ENCODE assay signal across 16 mouse cellular contexts in genomic region chr12:107975479-107975896, GRCm38 (mm10). TPM values are rescaled to one million over a fixed set of nuclear protein-coding genes. Genes with fewer than 3 reads are reported as not detected.
A peak's percentile ranks its signal among the peaks of the same experiment; 100 is the strongest.
DNase-seq lines count a peak whose midpoint lies in the region; ATAC-seq and TF ChIP-seq lines count a peak whose summit lies in the region.
"Had no signal": no experiment of that assay in that cellular context is flagged by ENCODE, and none has a peak within 500 bp of the region (broad histone marks: within the 10 kb centered on the region; RNA-seq: fewer than 3 reads in every experiment).

No protein-coding gene starts in this region.

- no peak for DNase-seq in neural tube, embryonic 10.5 days (ENCODE audit: extremely low spot score, low spot score)
- DNase-seq in limb, embryonic 10.5 days (ENCODE audit: low spot score) = no peak
- no peak for DNase-seq in lung, postnatal 36 days
- no peak for DNase-seq in urinary bladder, adult 18-20 months (ENCODE audit: low spot score in 2 of 2)
- DNase-seq in gastrocnemius, adult 2 months = no peak
- DNase-seq: cerebellum, adult 8-10 months; heart, postnatal 4 days; kidney, postnatal 10 days; liver, embryonic 13.5 days; lung, postnatal 4 days had no signal

- peak overlapping the region; percentile 50; the same call in 1 of the 2 replicates for H3K4me2 ChIP-seq in neural tube, embryonic 12.5 days (replicated peaks)
- peak overlapping the region; percentile 67 for H3K4me2 ChIP-seq in forebrain, embryonic 12.5 days
- H3K4me2 ChIP-seq in neural tube, embryonic 15.5 days = peak overlapping the region; percentile 55
- H3K4me2 ChIP-seq: liver, embryonic 13.5 days had no signal

- peaks cover 91% of the 10 kb centered on the region for H3K4me1 ChIP-seq in neural tube, embryonic 12.5 days
- H3K4me1 ChIP-seq in forebrain, embryonic 12.5 days = peaks cover 97% of the 10 kb centered on the region
- H3K4me1 ChIP-seq in limb, embryonic 10.5 days = peaks cover 97% of the 10 kb centered on the region
- peaks cover 92% of the 10 kb centered on the region for H3K4me1 ChIP-seq in neural tube, embryonic 15.5 days

- no peak overlapping the region for H3K27ac ChIP-seq in neural tube, embryonic 12.5 days
- peak overlapping the region; percentile 79 for H3K27ac ChIP-seq in forebrain, embryonic 12.5 days
- H3K27ac ChIP-seq in limb, embryonic 10.5 days = peak overlapping the region; percentile 77
- H3K27ac ChIP-seq in neural tube, embryonic 15.5 days (replicated peaks) = no peak overlapping the region
- no peak overlapping the region for H3K27ac ChIP-seq in gastrocnemius, adult 2 months
- H3K27ac ChIP-seq: liver, embryonic 13.5 days had no signal

- H3K9ac ChIP-seq in neural tube, embryonic 12.5 days = no peak overlapping the region
- peak overlapping the region; percentile 48 for H3K9ac ChIP-seq in forebrain, embryonic 12.5 days
- 0 out of 2 replicates have a peak overlapping the region, but pooled peaks have one; percentile 28 for H3K9ac ChIP-seq in neural tube, embryonic 15.5 days (replicated peaks)
- H3K9ac ChIP-seq: liver, embryonic 13.5 days had no signal

- H3K36me3 ChIP-seq in neural tube, embryonic 12.5 days = no peaks in the 10 kb centered on the region
- no peaks in the 10 kb centered on the region; the same call in 1 of the 2 replicates for H3K36me3 ChIP-seq in forebrain, embryonic 12.5 days (replicated peaks)
- H3K36me3 ChIP-seq in limb, embryonic 10.5 days = no peaks in the 10 kb centered on the region
- H3K36me3 ChIP-seq in neural tube, embryonic 15.5 days = no peaks in the 10 kb centered on the region
- H3K36me3 ChIP-seq: heart, embryonic 10.5 days; liver, embryonic 13.5 days had no signal

- no peaks in the 10 kb centered on the region for H3K9me3 ChIP-seq in neural tube, embryonic 12.5 days
- H3K9me3 ChIP-seq in forebrain, embryonic 12.5 days = no peaks in the 10 kb centered on the region
- no peaks in the 10 kb centered on the region for H3K9me3 ChIP-seq in limb, embryonic 10.5 days (replicated peaks)
- H3K9me3 ChIP-seq in neural tube, embryonic 15.5 days (replicated peaks) = no peaks in the 10 kb centered on the region
- H3K9me3 ChIP-seq: heart, embryonic 10.5 days; liver, embryonic 13.5 days had no signal

- no peaks in the 10 kb centered on the region for H3K27me3 ChIP-seq in neural tube, embryonic 12.5 days (replicated peaks)
- H3K27me3 ChIP-seq in forebrain, embryonic 12.5 days = peaks cover 3% of the 10 kb centered on the region; the same call in 1 of the 2 replicates
- peaks cover 4% of the 10 kb centered on the region; the same call in 1 of the 2 replicates for H3K27me3 ChIP-seq in limb, embryonic 10.5 days (ENCODE audit: low read depth, poor library complexity, severe bottlenecking)
- no peaks in the 10 kb centered on the region for H3K27me3 ChIP-seq in neural tube, embryonic 15.5 days (replicated peaks)
- H3K27me3 ChIP-seq: CH12.LX had no signal

- intact Hi-C loops in gastrocnemius, adult 2 months (cut with DNase I) = no loop called here

- no peak for ATAC-seq in neural tube, embryonic 12.5 days (ENCODE audit: low FRiP score, low read depth)
- no peak for ATAC-seq in forebrain, embryonic 12.5 days (ENCODE audit: low FRiP score)
- ATAC-seq in neural tube, embryonic 15.5 days (ENCODE audit: low FRiP score) = no peak

- TF ChIP-seq CTCF in gastrocnemius, adult 2 months (IDR thresholded peaks at IDR 0.05) = no peak

- 75% methylated on average over 10 of the region's 10 CpGs for WGBS in neural tube, embryonic 12.5 days
- 48% methylated on average over 10 of the region's 10 CpGs for WGBS in forebrain, embryonic 12.5 days
- 76% methylated on average over 10 of the region's 10 CpGs for WGBS in limb, embryonic 10.5 days
- 63% methylated on average over 10 of the region's 10 CpGs for WGBS in neural tube, embryonic 15.5 days

- H3K4me3 ChIP-seq in neural tube, embryonic 12.5 days = no peak overlapping the region
- no peak overlapping the region for H3K4me3 ChIP-seq in forebrain, embryonic 12.5 days (replicated peaks)
- no peak overlapping the region for H3K4me3 ChIP-seq in limb, embryonic 10.5 days
- H3K4me3 ChIP-seq in neural tube, embryonic 15.5 days (replicated peaks) = no peak overlapping the region
- H3K4me3 ChIP-seq in gastrocnemius, adult 2 months = no peak overlapping the region
- H3K4me3 ChIP-seq: liver, embryonic 13.5 days; myocyte had no signal

RNA-seq across cellular contexts. Expression of gene Bcl11b, which starts 27.9 kb away (rescaled TPM):
- polyA plus RNA-seq in neural tube, embryonic 12.5 days (2016; fragmentation: Nextera tagmentation; extraction: Ambion mirVana) = 25.9 and 27.1 TPM in 2 replicates
- polyA plus RNA-seq in forebrain, embryonic 12.5 days (2016; fragmentation: Nextera tagmentation; extraction: Ambion mirVana) = 46.0 and 54.4 TPM in 2 replicates
- 5.4 and 7.8 TPM in 2 replicates for polyA plus RNA-seq in limb, embryonic 10.5 days (2016; fragmentation: Nextera tagmentation; extraction: Ambion mirVana)
- polyA plus RNA-seq in neural tube, embryonic 15.5 days (2015; fragmentation: Nextera tagmentation; extraction: Ambion mirVana) = 21.6 and 22.2 TPM in 2 replicates
- total RNA-seq in gastrocnemius, adult 2 months (2021) = under 1 TPM in 1 of 2 experiments, not detected in 1; 0.11 TPM
- total RNA-seq: CH12.LX had no signal
- polyA plus RNA-seq: myocyte had no signal

Comparison
In these comparisons a context has a peak if more than half of its experiments do, and no peak if none do; other contexts are left out.
1. H3K27ac ChIP-seq: peak in forebrain, embryonic 12.5 days (single experiment) and limb, embryonic 10.5 days (single experiment); none in neural tube, embryonic 12.5 days (single experiment), neural tube, embryonic 15.5 days (single experiment) and gastrocnemius, adult 2 months (single experiment).
2. Peak in every context shown above with its lines, with median percentiles within 50 percentile points of each other: H3K4me2 ChIP-seq.